8 mouse cellular contexts compared by ENCODE assay signal in genomic region chr10:28074653-28075451, GRCm38 (mm10). TPM values are rescaled to one million over a fixed set of nuclear protein-coding genes. Genes with fewer than 3 reads are reported as not detected.
DNase-seq lines count a peak whose midpoint lies in the region; ATAC-seq lines count a peak whose summit lies in the region.

Ptprk (plus strand) TSS chr10:28074820.

- peak within 1 kb of the TSS; percentile 82 for H3K4me2 ChIP-seq in intestine, embryonic 14.5 days (ENCODE audit: low read length)

- peak within 1 kb of the TSS; percentile 75 for H3K4me3 ChIP-seq in intestine, embryonic 14.5 days (ENCODE audit: low read depth, low read length)
- H3K4me3 ChIP-seq in megakaryocyte, embryonic 14.5 days (replicated peaks) = peak within 1 kb of the TSS; percentile 91

- H3K36me3 ChIP-seq in intestine, embryonic 14.5 days (ENCODE audit: control insufficient read depth, insufficient read depth, low read length) = no peaks in the 10 kb centered on the region
- H3K36me3 ChIP-seq in megakaryocyte, embryonic 14.5 days (replicated peaks; ENCODE audit: low read length) = no peaks in the 10 kb centered on the region

- peaks cover 15% of the 10 kb centered on the region; the same call in 1 of the 2 replicates for H3K4me1 ChIP-seq in intestine, embryonic 14.5 days (replicated peaks; ENCODE audit: control insufficient read depth, insufficient read depth, low read length)
- H3K4me1 ChIP-seq in megakaryocyte, embryonic 14.5 days = peaks cover 27% of the 10 kb centered on the region

- no peaks in the 10 kb centered on the region for H3K27me3 ChIP-seq in intestine, embryonic 14.5 days (replicated peaks; ENCODE audit: control insufficient read depth, insufficient read depth, low read length)
- H3K27me3 ChIP-seq in megakaryocyte, embryonic 14.5 days (replicated peaks) = peaks cover 49% of the 10 kb centered on the region

- peak; percentile 87 for DNase-seq in adrenal gland, adult 8-10 months
- DNase-seq in embryo, embryonic 10 days (ENCODE audit: low spot score) = peak; percentile 95
- DNase-seq in gastrocnemius, postnatal 25 days = peak; percentile 92
- peak; percentile 95 for DNase-seq in intestine, embryonic 14.5 days (ENCODE audit: low spot score)
- peak; percentile 67 to 83 for DNase-seq in left cerebral cortex, adult 9 months (ENCODE audit: low spot score in 2 of 2)
- peak; percentile 88 for DNase-seq in right cerebral cortex, postnatal 4 days

- peak; percentile 97 for ATAC-seq in intestine, embryonic 14.5 days (replicated peaks; ENCODE audit: low FRiP score, low TSS enrichment, low read depth)
- ATAC-seq in monocyte, adult 5-6 weeks (replicated peaks; ENCODE audit: insufficient number of reproducible peaks, low FRiP score, low TSS enrichment, poor library complexity, severe bottlenecking) = no peak

- H3K9ac ChIP-seq in intestine, embryonic 14.5 days (ENCODE audit: low read length) = peak within 1 kb of the TSS; percentile 91

- peak within 1 kb of the TSS; percentile 92 for H3K27ac ChIP-seq in intestine, embryonic 14.5 days (ENCODE audit: low read depth)

- H3K9me3 ChIP-seq in intestine, embryonic 14.5 days (ENCODE audit: control insufficient read depth, low read length) = no peaks in the 10 kb centered on the region
- peaks cover 3% of the 10 kb centered on the region; the same call in 1 of the 2 replicates for H3K9me3 ChIP-seq in megakaryocyte, embryonic 14.5 days

- under 1% methylated on average over 77 of the region's 77 CpGs for WGBS in intestine, embryonic 14.5 days

RNA-seq across cellular contexts. Expression of gene Ptprk, which starts in this region (rescaled TPM):
- 10 to 100 TPM; 10.6 to 11.7 (median 11.5) TPM for total RNA-seq in adrenal gland, adult 8-10 months (2022)
- total RNA-seq in gastrocnemius, postnatal 25 days (2021) = 1 to 10 TPM; 5.1 to 5.2 TPM
- polyA plus RNA-seq in intestine, embryonic 14.5 days (2014; fragmentation: Nextera tagmentation; extraction: Ambion mirVana) = 41.9 and 44.0 TPM in 2 replicates
- polyA plus RNA-seq in megakaryocyte, embryonic 14.5 days (2012; ENCODE audit: insufficient read depth, low replicate concordance) = 0.16 TPM in 1 of 2 replicates, not detected in the other
- 0.68 TPM in 1 of 3 replicates, not detected in the others for total RNA-seq in monocyte, adult 5-6 weeks (2017)

Comparison
In these comparisons a context has a peak if more than half of its experiments do, and no peak if none do; other contexts are left out.
1. RNA of gene Ptprk (polyA plus RNA-seq): 41.9 to 44.0 TPM in intestine, embryonic 14.5 days; 0.16 TPM in megakaryocyte, embryonic 14.5 days; every median in the first group is over 10 times any median in the second.
2. Peak in every context shown above with its lines, with median percentiles within 50 percentile points of each other: DNase-seq.